Comparison of ENCODE assay signal across 28 mouse cellular contexts in genomic region chr2:129622918-129623317, GRCm38 (mm10). TPM values are rescaled to one million over a fixed set of nuclear protein-coding genes. Genes with fewer than 3 reads are reported as not detected.
DNase-seq lines count a peak whose midpoint lies in the region; ATAC-seq and TF ChIP-seq lines count a peak whose summit lies in the region.
"Had no signal": no experiment of that assay in that cellular context is flagged by ENCODE, and none has a peak within 500 bp of the region (broad histone marks: within the 10 kb centered on the region; RNA-seq: fewer than 3 reads in every experiment).

No protein-coding gene starts in this region.

- TF ChIP-seq CTCF in left cerebral cortex, adult 2 months (IDR thresholded peaks at IDR 0.05) = no peak

- no peak overlapping the region for H3K27ac ChIP-seq in heart, embryonic 10.5 days
- no peak overlapping the region for H3K27ac ChIP-seq in heart, embryonic 12.5 days (ENCODE audit: poor library complexity, severe bottlenecking)
- H3K27ac ChIP-seq in left cerebral cortex, adult 2 months = peak overlapping the region; percentile 64; the same call in 1 of the 2 replicates
- H3K27ac ChIP-seq: embryonic facial prominence, embryonic 10.5 days; embryonic facial prominence, embryonic 15.5 days; heart, adult 2 months; heart, embryonic 15.5 days; hindbrain, embryonic 12.5 days; kidney, postnatal 0 days; limb, embryonic 12.5 days; liver, embryonic 15.5 days; lung, embryonic 15.5 days; neural tube, embryonic 12.5 days had no signal

- DNase-seq in cerebellum, adult 9-11 months = peak; percentile 30
- no peak for DNase-seq in cerebellum, postnatal 4 days (ENCODE audit: low spot score in 2 of 2)
- peak; percentile 57 for DNase-seq in heart, embryonic 10.5 days (ENCODE audit: low spot score)
- DNase-seq in left cerebral cortex, adult 2 months (ENCODE audit: extremely low spot score in 1 of 2, low spot score in 2 of 2) = peak in 1 of 2 experiments; percentile 6
- no peak for DNase-seq in left cerebral cortex, postnatal 4 days
- DNase-seq in testis, postnatal 10 days (ENCODE audit: low spot score) = peak; percentile 30
- DNase-seq in testis, postnatal 14 days (ENCODE audit: low spot score) = no peak
- DNase-seq: adrenal gland, adult 8-10 months; gastrocnemius, postnatal 36 days; kidney, postnatal 4 days; thymus, postnatal 14 days had no signal

- 84% methylated on average over 5 of the region's 5 CpGs for WGBS in heart, embryonic 10.5 days
- 84% methylated on average over 5 of the region's 5 CpGs for WGBS in heart, embryonic 12.5 days

- no peaks in the 10 kb centered on the region for H3K27me3 ChIP-seq in heart, embryonic 10.5 days (ENCODE audit: insufficient read depth, poor library complexity, severe bottlenecking)
- H3K27me3 ChIP-seq in heart, embryonic 12.5 days (replicated peaks) = no peaks in the 10 kb centered on the region
- H3K27me3 ChIP-seq: embryonic facial prominence, embryonic 15.5 days; heart, embryonic 15.5 days; hindbrain, embryonic 12.5 days; limb, embryonic 12.5 days; liver, embryonic 15.5 days; lung, embryonic 15.5 days; neural tube, embryonic 12.5 days had no signal

- intact Hi-C loops in left cerebral cortex, adult 2 months (cut with DNase I) = no loop called here
- intact Hi-C loops in left cerebral cortex, postnatal 4 days (cut with DNase I) = no loop called here

- H3K4me1 ChIP-seq in heart, embryonic 10.5 days = peaks cover 39% of the 10 kb centered on the region
- H3K4me1 ChIP-seq in heart, embryonic 12.5 days (replicated peaks) = peaks cover 29% of the 10 kb centered on the region
- H3K4me1 ChIP-seq: liver, embryonic 15.5 days had no signal

- no peak overlapping the region for H3K9ac ChIP-seq in heart, embryonic 12.5 days
- H3K9ac ChIP-seq: embryonic facial prominence, embryonic 15.5 days; heart, embryonic 15.5 days; hindbrain, embryonic 12.5 days; limb, embryonic 12.5 days; liver, embryonic 15.5 days; lung, embryonic 15.5 days; neural tube, embryonic 12.5 days had no signal

- no peak for ATAC-seq in heart, embryonic 12.5 days (ENCODE audit: insufficient number of reproducible peaks, low FRiP score)
- ATAC-seq: forebrain, embryonic 14.5 days; intestine, embryonic 16.5 days; midbrain, embryonic 16.5 days had no signal

- H3K4me3 ChIP-seq in heart, embryonic 10.5 days = no peak overlapping the region
- no peak overlapping the region for H3K4me3 ChIP-seq in heart, embryonic 12.5 days
- H3K4me3 ChIP-seq in left cerebral cortex, adult 2 months = no peak overlapping the region
- H3K4me3 ChIP-seq: embryonic facial prominence, embryonic 10.5 days; embryonic facial prominence, embryonic 15.5 days; heart, adult 2 months; heart, embryonic 15.5 days; hindbrain, embryonic 12.5 days; limb, embryonic 12.5 days; liver, embryonic 15.5 days; lung, embryonic 15.5 days; myocyte; neural tube, embryonic 12.5 days had no signal

- H3K9me3 ChIP-seq in heart, embryonic 10.5 days = no peaks in the 10 kb centered on the region
- no peaks in the 10 kb centered on the region for H3K9me3 ChIP-seq in heart, embryonic 12.5 days (replicated peaks)
- H3K9me3 ChIP-seq: embryonic facial prominence, embryonic 10.5 days; embryonic facial prominence, embryonic 15.5 days; G1E; heart, embryonic 15.5 days; hindbrain, embryonic 12.5 days; limb, embryonic 12.5 days; liver, embryonic 15.5 days; lung, embryonic 15.5 days; neural tube, embryonic 12.5 days had no signal

- no peak overlapping the region for H3K4me2 ChIP-seq in heart, embryonic 12.5 days
- H3K4me2 ChIP-seq: embryonic facial prominence, embryonic 15.5 days; heart, embryonic 15.5 days; hindbrain, embryonic 12.5 days; limb, embryonic 12.5 days; liver, embryonic 15.5 days; lung, embryonic 15.5 days; midbrain, embryonic 11.5 days; neural tube, embryonic 12.5 days had no signal

- peaks cover 16% of the 10 kb centered on the region for H3K36me3 ChIP-seq in heart, embryonic 10.5 days
- H3K36me3 ChIP-seq in heart, embryonic 12.5 days = peaks cover 19% of the 10 kb centered on the region; the same call in 1 of the 2 replicates
- H3K36me3 ChIP-seq: embryonic facial prominence, embryonic 15.5 days; G1E; heart, embryonic 15.5 days; hindbrain, embryonic 12.5 days; limb, embryonic 12.5 days; lung, embryonic 15.5 days; neural tube, embryonic 12.5 days had no signal

RNA-seq across cellular contexts. Expression of gene Sirpa, which starts 30.3 kb away (rescaled TPM):
- 11.0 and 12.8 TPM in 2 replicates for polyA plus RNA-seq in heart, embryonic 10.5 days (2016; fragmentation: Nextera tagmentation; extraction: Ambion mirVana)
- polyA plus RNA-seq in heart, embryonic 12.5 days (2016; fragmentation: Nextera tagmentation; extraction: Ambion mirVana) = 14.4 and 18.6 TPM in 2 replicates
- 100 to 1,000 TPM; 375 to 384 TPM for total RNA-seq in left cerebral cortex, adult 2 months (2021)
- total RNA-seq in left cerebral cortex, postnatal 4 days (2021) = 100 to 1,000 TPM; 110 to 121 TPM
- polyA plus RNA-seq: G1E had no signal

Comparison
In these comparisons a context has a peak if more than half of its experiments do, and no peak if none do; other contexts are left out.
1. DNase-seq: peak in cerebellum, adult 9-11 months (single experiment), heart, embryonic 10.5 days (single experiment) and testis, postnatal 10 days (single experiment); none in cerebellum, postnatal 4 days (0 of 2), left cerebral cortex, postnatal 4 days (single experiment) and testis, postnatal 14 days (single experiment).